Mouse (Mus musculus) thymus, adult 2 months (tissue): Measurements from ENCODE around the gene Gm4513.
"Not testable (repeated sequence)": the region's sequence is repeated elsewhere in the genome, so short reads cannot be mapped to it uniquely, and the experiment has no call there.

ENCODE experiments used
- CTCF ChIP-seq: fragments of 200-500 bp; IDR thresholded peaks from 2 replicates; pipeline ENCODE4 v1.5.1; 2012; ENCODE audit warnings: mild to moderate bottlenecking, control low read depth, low read length, moderate library complexity, borderline replicate concordance; ENCODE audit not compliant: control insufficient read depth, poor library complexity, insufficient read depth; ENCODE audit errors: extremely low read depth
- POLR2A ChIP-seq: fragments of 200-500 bp; IDR thresholded peaks from 2 replicates; pipeline ENCODE4 v1.6.1; 2012; ENCODE audit warnings: mild to moderate bottlenecking, low read length, control low read depth, moderate library complexity; ENCODE audit not compliant: control insufficient read depth, poor library complexity, insufficient read depth; ENCODE audit errors: extremely low read depth

GRCm38 (mm10) chr7:20598921-20599320, at the start of gene Gm4513:
- TF ChIP-seq POLR2A, CTCF: not testable (repeated sequence)
